In the genomic region with DNA sequence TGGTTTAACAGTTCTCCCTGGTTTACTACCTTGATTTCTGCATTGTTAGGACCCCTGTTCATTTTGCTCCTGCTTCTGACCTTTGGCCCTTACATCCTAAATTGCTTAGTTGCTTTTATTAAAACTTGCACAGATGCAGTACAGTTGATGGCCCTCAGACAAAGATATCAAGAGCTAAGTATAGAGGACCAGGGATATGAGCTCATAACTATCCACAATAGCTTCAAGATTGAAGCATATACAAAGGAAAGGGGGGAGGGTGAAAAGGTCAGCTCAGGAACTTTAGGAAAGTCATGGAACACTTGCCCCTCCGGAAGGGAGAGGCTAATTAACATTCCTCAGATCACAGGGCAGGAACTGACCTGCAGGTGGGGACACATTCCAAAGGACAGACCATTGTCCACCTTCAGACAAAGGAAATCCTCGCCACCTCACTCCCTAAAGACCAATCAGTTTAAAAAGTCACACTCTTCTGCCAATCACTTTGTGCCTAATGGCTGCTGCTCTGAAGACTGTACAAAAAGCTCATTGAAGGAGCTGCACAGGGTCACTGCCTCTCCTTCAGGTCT, we compare ENCODE assay signal across 22 mouse cellular contexts.
DNase-seq lines count a peak whose midpoint lies in the region; ATAC-seq lines count a peak whose summit lies in the region.
"Had no signal": no experiment of that assay in that cellular context is flagged by ENCODE, and none has a peak within 500 bp of the region (broad histone marks: within the 10 kb centered on the region; RNA-seq: fewer than 3 reads in every experiment).

No protein-coding gene starts in this region.

- H3K27ac ChIP-seq in heart, embryonic 11.5 days (ENCODE audit: low read depth, low read length), result no peak overlapping the region
- no peak overlapping the region for H3K27ac ChIP-seq in midbrain, embryonic 11.5 days (ENCODE audit: low read depth, low read length)
- H3K27ac ChIP-seq in midbrain, embryonic 15.5 days, result no peak overlapping the region
- no peak overlapping the region for H3K27ac ChIP-seq in midbrain, embryonic 13.5 days
- H3K27ac ChIP-seq: limb, embryonic 12.5 days; liver, embryonic 13.5 days; neural tube, embryonic 13.5 days; stomach, postnatal 0 days had no signal

- no peak overlapping the region for H3K4me3 ChIP-seq in heart, embryonic 11.5 days (ENCODE audit: low read depth, low read length)
- H3K4me3 ChIP-seq in midbrain, embryonic 11.5 days (ENCODE audit: low read depth, low read length), result no peak overlapping the region
- H3K4me3 ChIP-seq in midbrain, embryonic 15.5 days, result no peak overlapping the region
- H3K4me3 ChIP-seq in midbrain, embryonic 13.5 days (replicated peaks), result no peak overlapping the region
- H3K4me3 ChIP-seq: limb, embryonic 12.5 days; liver, embryonic 13.5 days; neural tube, embryonic 13.5 days had no signal

- H3K36me3 ChIP-seq in heart, embryonic 11.5 days (ENCODE audit: control insufficient read depth, insufficient read depth, low read length), result no peaks in the 10 kb centered on the region
- no peaks in the 10 kb centered on the region for H3K36me3 ChIP-seq in midbrain, embryonic 11.5 days (ENCODE audit: control insufficient read depth, insufficient read depth, low read length)
- no peaks in the 10 kb centered on the region for H3K36me3 ChIP-seq in midbrain, embryonic 15.5 days (replicated peaks)
- H3K36me3 ChIP-seq in midbrain, embryonic 13.5 days, result no peaks in the 10 kb centered on the region
- H3K36me3 ChIP-seq: limb, embryonic 12.5 days; liver, embryonic 13.5 days; neural tube, embryonic 13.5 days had no signal

- H3K4me2 ChIP-seq in heart, embryonic 11.5 days, result no peak overlapping the region
- no peak overlapping the region for H3K4me2 ChIP-seq in midbrain, embryonic 11.5 days
- no peak overlapping the region for H3K4me2 ChIP-seq in midbrain, embryonic 15.5 days
- H3K4me2 ChIP-seq in midbrain, embryonic 13.5 days (replicated peaks), result no peak overlapping the region
- H3K4me2 ChIP-seq: limb, embryonic 12.5 days; liver, embryonic 13.5 days; neural tube, embryonic 13.5 days had no signal

- H3K9me3 ChIP-seq in heart, embryonic 11.5 days (replicated peaks; ENCODE audit: control insufficient read depth, low read length), result no peaks in the 10 kb centered on the region
- no peaks in the 10 kb centered on the region for H3K9me3 ChIP-seq in midbrain, embryonic 11.5 days (ENCODE audit: control insufficient read depth, low read length)
- H3K9me3 ChIP-seq in midbrain, embryonic 15.5 days, result no peaks in the 10 kb centered on the region
- no peaks in the 10 kb centered on the region for H3K9me3 ChIP-seq in midbrain, embryonic 13.5 days
- H3K9me3 ChIP-seq: limb, embryonic 12.5 days; liver, embryonic 13.5 days; neural tube, embryonic 13.5 days had no signal

- 30% methylated on average over 2 of the region's 2 CpGs for WGBS in heart, embryonic 11.5 days (ENCODE audit: insufficient replicate concordance)
- WGBS in midbrain, embryonic 11.5 days, result 17% methylated on average over 2 of the region's 2 CpGs
- 16% methylated on average over 2 of the region's 2 CpGs for WGBS in midbrain, embryonic 15.5 days
- 15% methylated on average over 2 of the region's 2 CpGs for WGBS in midbrain, embryonic 13.5 days

- H3K27me3 ChIP-seq in heart, embryonic 11.5 days (ENCODE audit: control insufficient read depth, insufficient read depth, low read length), result no peaks in the 10 kb centered on the region
- no peaks in the 10 kb centered on the region for H3K27me3 ChIP-seq in midbrain, embryonic 11.5 days (ENCODE audit: control insufficient read depth, insufficient read depth, low read length)
- H3K27me3 ChIP-seq in midbrain, embryonic 15.5 days (replicated peaks), result no peaks in the 10 kb centered on the region
- H3K27me3 ChIP-seq in midbrain, embryonic 13.5 days, result no peaks in the 10 kb centered on the region
- H3K27me3 ChIP-seq: CH12.LX; limb, embryonic 12.5 days; liver, embryonic 13.5 days; neural tube, embryonic 13.5 days had no signal

- ATAC-seq in heart, embryonic 11.5 days (replicated peaks; ENCODE audit: insufficient number of reproducible peaks, low FRiP score, low TSS enrichment), result no peak
- ATAC-seq in midbrain, embryonic 11.5 days (ENCODE audit: low FRiP score), result peak; percentile 35; the same call in 1 of the 2 replicates
- ATAC-seq in midbrain, embryonic 15.5 days (replicated peaks), result no peak
- ATAC-seq in erythroid progenitor cell, adult 5-6 weeks (replicated peaks; ENCODE audit: low FRiP score, poor library complexity, severe bottlenecking), result no peak
- no peak for ATAC-seq in midbrain, embryonic 13.5 days
- ATAC-seq: activated CD4-positive, CD25-positive, alpha-beta regulatory T cell, adult 4 months; forebrain, postnatal 0 days; hindbrain, embryonic 16.5 days; intestine, postnatal 0 days had no signal

- no peaks in the 10 kb centered on the region for H3K4me1 ChIP-seq in heart, embryonic 11.5 days (ENCODE audit: control insufficient read depth, insufficient read depth, low read length)
- H3K4me1 ChIP-seq in midbrain, embryonic 11.5 days (ENCODE audit: control insufficient read depth, insufficient read depth, low read length), result no peaks in the 10 kb centered on the region
- no peaks in the 10 kb centered on the region for H3K4me1 ChIP-seq in midbrain, embryonic 15.5 days
- H3K4me1 ChIP-seq in midbrain, embryonic 13.5 days (replicated peaks), result no peaks in the 10 kb centered on the region
- H3K4me1 ChIP-seq: limb, embryonic 12.5 days; liver, embryonic 13.5 days; neural tube, embryonic 13.5 days had no signal

- H3K9ac ChIP-seq in heart, embryonic 11.5 days (ENCODE audit: low read depth, low read length), result no peak overlapping the region
- H3K9ac ChIP-seq in midbrain, embryonic 11.5 days (ENCODE audit: low read length), result no peak overlapping the region
- H3K9ac ChIP-seq in midbrain, embryonic 15.5 days, result no peak overlapping the region
- no peak overlapping the region for H3K9ac ChIP-seq in midbrain, embryonic 13.5 days (replicated peaks)
- H3K9ac ChIP-seq: forebrain, postnatal 0 days; limb, embryonic 12.5 days; liver, embryonic 13.5 days; neural tube, embryonic 13.5 days had no signal

- peak; percentile 13 for DNase-seq in heart, adult 8-10 months (ENCODE audit: low spot score)
- no peak for DNase-seq in midbrain, embryonic 11.5 days (ENCODE audit: low spot score, missing footprints)
- peak; percentile 58 for DNase-seq in lung, postnatal 10 days
- DNase-seq: adrenal gland, postnatal 25 days; cerebellum, adult 2 months; forebrain, postnatal 0 days; kidney, postnatal 36 days; layer of hippocampus, adult 9-11 months; liver, embryonic 13.5 days; right cerebral cortex, postnatal 14 days; thymus, postnatal 25 days had no signal
